In genomic region chr7:24133996-24134828, GRCm38 (mm10) we compare ENCODE assay signal across 8 mouse cellular contexts. TPM values are rescaled to one million over a fixed set of nuclear protein-coding genes. Genes with fewer than 3 reads are reported as not detected.
A peak's percentile ranks its signal among the peaks of the same experiment; 100 is the strongest.
DNase-seq lines count a peak whose midpoint lies in the region; ATAC-seq lines count a peak whose summit lies in the region.

Zfp235 (plus strand) TSS chr7:24134169.

- peak; percentile 95 for ATAC-seq in hindbrain, embryonic 11.5 days (ENCODE audit: low FRiP score)

- no peaks in the 10 kb centered on the region for H3K9me3 ChIP-seq in hindbrain, embryonic 11.5 days (ENCODE audit: control insufficient read depth, low read length)

- H3K27ac ChIP-seq in hindbrain, embryonic 11.5 days (ENCODE audit: low read depth, low read length), result no peak within 1 kb of the TSS

- no peaks in the 10 kb centered on the region for H3K27me3 ChIP-seq in hindbrain, embryonic 11.5 days (ENCODE audit: control insufficient read depth, insufficient read depth, low read length)

- no peaks in the 10 kb centered on the region for H3K36me3 ChIP-seq in hindbrain, embryonic 11.5 days (ENCODE audit: control insufficient read depth, insufficient read depth, low read length)

- H3K4me3 ChIP-seq in hindbrain, embryonic 11.5 days (ENCODE audit: low read depth, low read length), result peak within 1 kb of the TSS; percentile 50

- H3K4me1 ChIP-seq in hindbrain, embryonic 11.5 days (replicated peaks; ENCODE audit: control insufficient read depth, insufficient read depth, low read length), result no peaks in the 10 kb centered on the region

- peak within 1 kb of the TSS; percentile 47 for H3K4me2 ChIP-seq in hindbrain, embryonic 11.5 days (replicated peaks; ENCODE audit: low read depth, low read length)

- peak; percentile 83 for DNase-seq in Muller cell, postnatal 12 days (ENCODE audit: inconsistent ontology term)
- DNase-seq in cerebellum, adult 9-11 months, result peak; percentile 90
- DNase-seq in frontal cortex, adult 2 months (ENCODE audit: extremely low spot score in 1 of 2, low spot score in 1 of 2), result peak; percentile 90 to 94
- DNase-seq in hindbrain, embryonic 11.5 days (ENCODE audit: low spot score), result peak; percentile 91
- DNase-seq in layer of hippocampus, postnatal 14 days (ENCODE audit: low spot score in 2 of 2), result peak; percentile 87 to 93
- DNase-seq in lung, postnatal 14 days, result peak; percentile 83
- DNase-seq in retina, adult 2 months (ENCODE audit: low read depth, low spot score), result peak; percentile 83
- DNase-seq in thymus, postnatal 36 days, result peak; percentile 81 to 89

- H3K9ac ChIP-seq in hindbrain, embryonic 11.5 days (ENCODE audit: low read depth, low read length), result peak within 1 kb of the TSS; percentile 49

- 4% methylated on average over 32 of the region's 32 CpGs for WGBS in hindbrain, embryonic 11.5 days

RNA-seq across cellular contexts. Expression of gene Zfp235, which starts in this region (rescaled TPM):
- 17.5 and 18.6 TPM in 2 replicates for polyA plus RNA-seq in frontal cortex, adult 2 months (2012; rRNA removed)
- 15.1 and 18.1 TPM in 2 replicates for polyA plus RNA-seq in hindbrain, embryonic 11.5 days (2014; fragmentation: Nextera tagmentation; extraction: Ambion mirVana)
- 10 to 100 TPM; 19.0 to 19.2 TPM for total RNA-seq in layer of hippocampus, postnatal 14 days (2021)
